In genomic region chr13:72056469-72056868, GRCm38 (mm10) we compare ENCODE assay signal across 28 mouse cellular contexts.
"Had no signal": no experiment of that assay in that cellular context is flagged by ENCODE, and none has a peak within 500 bp of the region (broad histone marks: within the 10 kb centered on the region; RNA-seq: fewer than 3 reads in every experiment).

No protein-coding gene starts in this region.

- H3K9ac ChIP-seq: embryonic facial prominence, embryonic 12.5 days; embryonic facial prominence, embryonic 13.5 days; embryonic facial prominence, embryonic 15.5 days; forebrain, embryonic 12.5 days; forebrain, embryonic 15.5 days; heart, embryonic 12.5 days had no signal

- H3K36me3 ChIP-seq: embryonic facial prominence, embryonic 10.5 days; embryonic facial prominence, embryonic 12.5 days; embryonic facial prominence, embryonic 13.5 days; embryonic facial prominence, embryonic 15.5 days; forebrain, embryonic 10.5 days; forebrain, embryonic 12.5 days; forebrain, embryonic 15.5 days; heart, embryonic 10.5 days; heart, embryonic 12.5 days had no signal

- H3K9me3 ChIP-seq: embryonic facial prominence, embryonic 10.5 days; embryonic facial prominence, embryonic 12.5 days; embryonic facial prominence, embryonic 13.5 days; embryonic facial prominence, embryonic 15.5 days; forebrain, embryonic 10.5 days; forebrain, embryonic 12.5 days; forebrain, embryonic 15.5 days; heart, embryonic 10.5 days; heart, embryonic 12.5 days had no signal

- H3K4me3 ChIP-seq: embryonic facial prominence, embryonic 10.5 days; embryonic facial prominence, embryonic 12.5 days; embryonic facial prominence, embryonic 13.5 days; embryonic facial prominence, embryonic 15.5 days; erythroblast, embryonic 14.5 days; forebrain, embryonic 10.5 days; forebrain, embryonic 12.5 days; forebrain, embryonic 15.5 days; gastrocnemius, adult 2 months; heart, adult 2 months; heart, embryonic 10.5 days; heart, embryonic 12.5 days had no signal

- ATAC-seq: forebrain, embryonic 15.5 days had no signal

- DNase-seq: cerebellum, adult 2 months; cerebellum, adult 8-10 months; cerebellum, adult 9-10 months; cerebellum, adult 9-11 months; cerebellum, postnatal 10 days; cerebellum, postnatal 14 days; cerebellum, postnatal 25 days; cerebellum, postnatal 36 days; embryo, embryonic 11 days; gastrocnemius, adult 2 months; gastrocnemius, postnatal 10 days; gastrocnemius, postnatal 14 days; gastrocnemius, postnatal 25 days; gastrocnemius, postnatal 36 days; heart, adult 11 months; heart, adult 18-20 months; heart, adult 2 months had no signal

- H3K27me3 ChIP-seq: embryonic facial prominence, embryonic 13.5 days; embryonic facial prominence, embryonic 15.5 days; forebrain, embryonic 15.5 days; heart, embryonic 12.5 days had no signal

- H3K4me1 ChIP-seq: embryonic facial prominence, embryonic 15.5 days; heart, embryonic 10.5 days; heart, embryonic 12.5 days had no signal

- H3K27ac ChIP-seq: embryonic facial prominence, embryonic 10.5 days; embryonic facial prominence, embryonic 12.5 days; embryonic facial prominence, embryonic 13.5 days; embryonic facial prominence, embryonic 15.5 days; forebrain, embryonic 10.5 days; forebrain, embryonic 12.5 days; forebrain, embryonic 15.5 days; gastrocnemius, adult 2 months; heart, adult 2 months; heart, embryonic 10.5 days had no signal

- H3K4me2 ChIP-seq: embryonic facial prominence, embryonic 12.5 days; embryonic facial prominence, embryonic 13.5 days; embryonic facial prominence, embryonic 15.5 days; forebrain, embryonic 12.5 days; forebrain, embryonic 15.5 days; heart, embryonic 11.5 days; heart, embryonic 12.5 days had no signal
